Mouse (Mus musculus): ENCODE measurements around the gene Mrps34.

GRCm38 (mm10) chr17:24847386-24847785 lies 47.5 kb upstream of the Mrps34 start:
- TF ChIP-seq CTCF (IDR thresholded peaks at IDR 0.05; ENCODE audit: borderline replicate concordance, extremely low read depth, insufficient read depth, insufficient read length) (no peak), POLR2A (IDR thresholded peaks at IDR 0.05; ENCODE audit: borderline replicate concordance, extremely low read depth, insufficient read depth, insufficient read length, poor library complexity, severe bottlenecking) (no peak)

Data from brain, embryonic 14.5 days (tissue).